Mouse (Mus musculus) CH12.LX (cell line): ENCODE results near the gene Ncoa4.
"Not testable (repeated sequence)": the region's sequence is repeated elsewhere in the genome, so short reads cannot be mapped to it uniquely, and the experiment has no call there.

ENCODE experiments used
- CTCF ChIP-seq, 2 experiments: IDR thresholded peaks in 1 of 2; conservative IDR thresholded peaks in 1 of 2; 2 replicates each; pipeline ENCODE4 v1.5.1; 2011 to 2012; ENCODE audit warnings: low read depth in 2 of 2, low read length in 2 of 2, improper control_type of control experiment in 1 of 2, inconsistent platforms in 1 of 2, mild to moderate bottlenecking in 1 of 2, moderate library complexity in 1 of 2
- ELF1 ChIP-seq: IDR thresholded peaks from 2 replicates; pipeline ENCODE4 v1.6.1; 2014; ENCODE audit warnings: low read depth, mild to moderate bottlenecking, inconsistent platforms, low read length, improper control_type of control experiment
- EP300 ChIP-seq: IDR thresholded peaks from 2 replicates; pipeline ENCODE4 v1.6.1; 2011; ENCODE audit warnings: low read length, improper control_type of control experiment
- MEF2A ChIP-seq: IDR thresholded peaks from 2 replicates; pipeline ENCODE4 v1.6.1; 2014; ENCODE audit warnings: low read depth, mild to moderate bottlenecking, inconsistent platforms, low read length, improper control_type of control experiment, borderline replicate concordance
- MXI1 ChIP-seq: IDR thresholded peaks from 2 replicates; pipeline ENCODE4 v1.6.1; 2011; ENCODE audit warnings: mild to moderate bottlenecking, low read depth, low read length, improper control_type of control experiment

DNA sequence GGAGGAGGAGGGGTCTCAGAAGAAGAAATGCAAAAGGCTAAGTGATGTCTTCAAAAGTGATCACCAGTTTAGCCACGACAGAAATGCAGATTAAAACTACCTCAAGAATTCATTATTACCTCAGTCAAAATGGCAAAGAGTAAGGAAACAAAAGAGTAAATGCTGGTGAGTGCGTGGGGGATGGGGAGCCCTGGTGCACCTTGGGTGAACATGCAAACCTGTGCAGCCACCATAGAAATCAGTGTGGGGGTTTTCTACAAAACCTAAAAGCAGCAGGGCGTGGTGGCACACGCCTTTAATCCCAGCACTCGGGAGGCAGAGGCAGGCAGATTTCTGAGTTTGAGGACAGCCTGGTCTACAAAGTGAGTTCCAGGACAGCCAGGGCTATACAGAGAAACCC lies 34.4 kb upstream of the Ncoa4 start:
- TF ChIP-seq CTCF (conservative IDR thresholded peaks at IDR 0.05 in 1 of 2, IDR thresholded peaks at IDR 0.05 in 1 of 2; ENCODE audit: low read depth in 2 of 2, low read length in 2 of 2); MXI1; ELF1; MEF2A; EP300: not testable (repeated sequence)
